Comparison of ENCODE assay signal across 8 mouse cellular contexts in genomic region chr10:24493936-24494335, GRCm38 (mm10).
DNase-seq lines count a peak whose midpoint lies in the region; ATAC-seq and TF ChIP-seq lines count a peak whose summit lies in the region.

No protein-coding gene starts in this region.

- H3K9me3 ChIP-seq in kidney, embryonic 15.5 days (replicated peaks), result no peaks in the 10 kb centered on the region

- no peak overlapping the region for H3K4me2 ChIP-seq in kidney, embryonic 15.5 days

- peak; percentile 77 for ATAC-seq in kidney, embryonic 15.5 days (replicated peaks; ENCODE audit: low FRiP score)
- peak; percentile 87 for ATAC-seq in megakaryocyte-erythroid progenitor cell, adult 5-6 weeks (replicated peaks; ENCODE audit: low FRiP score, low TSS enrichment, poor library complexity, severe bottlenecking)
- no peak for ATAC-seq in inflammation-experienced regulatory T-cells, adult 6 months
- ATAC-seq in frontal cortex, adult (ENCODE audit: low TSS enrichment), result no peak

- DNase-seq in left cerebral cortex, postnatal 4 days, result peak; percentile 2
- DNase-seq in left cerebral cortex, adult 2 months (ENCODE audit: extremely low spot score in 1 of 2, low spot score in 2 of 2), result no peak
- DNase-seq in gastrocnemius, postnatal 25 days, result peak; percentile 53
- no peak for DNase-seq in layer of hippocampus, adult 11-12 months (ENCODE audit: low spot score)

- no peaks in the 10 kb centered on the region for H3K36me3 ChIP-seq in kidney, embryonic 15.5 days

- peaks cover 8% of the 10 kb centered on the region; the same call in 1 of the 2 replicates for H3K4me1 ChIP-seq in kidney, embryonic 15.5 days

- no peak for TF ChIP-seq CTCF in left cerebral cortex, adult 2 months (IDR thresholded peaks at IDR 0.05)

- intact Hi-C loops in left cerebral cortex, postnatal 4 days (cut with DNase I), result no loop called here
- intact Hi-C loops in left cerebral cortex, adult 2 months (cut with DNase I), result no loop called here

- no peaks in the 10 kb centered on the region for H3K27me3 ChIP-seq in kidney, embryonic 15.5 days

- H3K9ac ChIP-seq in kidney, embryonic 15.5 days, result no peak overlapping the region

- H3K27ac ChIP-seq in left cerebral cortex, adult 2 months, result no peak overlapping the region
- peak overlapping the region; percentile 63 for H3K27ac ChIP-seq in kidney, embryonic 15.5 days

- H3K4me3 ChIP-seq in left cerebral cortex, adult 2 months, result no peak overlapping the region
- H3K4me3 ChIP-seq in kidney, embryonic 15.5 days (replicated peaks), result no peak overlapping the region

- 40% methylated on average over 6 of the region's 6 CpGs for WGBS in kidney, embryonic 15.5 days

Comparison
In these comparisons a context has a peak if more than half of its experiments do, and no peak if none do; other contexts are left out.
1. DNase-seq: peak in left cerebral cortex, postnatal 4 days (single experiment) and gastrocnemius, postnatal 25 days (single experiment); none in left cerebral cortex, adult 2 months (0 of 2) and layer of hippocampus, adult 11-12 months (single experiment).
2. ATAC-seq: peak in kidney, embryonic 15.5 days (single experiment) and megakaryocyte-erythroid progenitor cell, adult 5-6 weeks (single experiment); none in inflammation-experienced regulatory T-cells, adult 6 months (single experiment) and frontal cortex, adult (single experiment).